Mouse (Mus musculus): Measurements from ENCODE around the gene Abcf1. TPM values are rescaled to one million over a fixed set of nuclear protein-coding genes. Genes with fewer than 3 reads are reported as not detected.
"Not testable (repeated sequence)": the region's sequence is repeated elsewhere in the genome, so short reads cannot be mapped to it uniquely, and the experiment has no call there.

Gene Abcf1
- total and polyA plus RNA-seq, 2 experiments from 2014 or later = 47.7 to 94.5 TPM

DNA sequence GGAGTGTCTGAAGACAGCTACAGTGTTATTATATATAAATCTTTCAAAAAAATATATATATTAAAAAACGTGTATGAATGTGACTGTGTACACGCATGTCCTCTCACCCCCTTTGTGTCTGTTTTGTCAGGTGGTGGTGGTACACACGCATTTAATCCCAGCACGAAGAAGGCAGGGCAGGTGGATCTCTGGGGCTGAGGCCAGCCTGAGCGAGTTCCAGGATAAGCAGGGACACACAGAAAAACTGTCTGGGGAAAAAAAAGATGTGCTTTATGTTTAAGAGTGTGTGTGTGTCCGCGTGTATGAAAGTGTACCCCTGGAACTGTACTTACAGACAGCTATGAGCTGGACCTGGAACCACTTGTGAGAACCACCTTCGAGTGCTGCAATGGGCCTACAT, 14.9 kb downstream of the Abcf1 start:
- no peak for TF ChIP-seq CTCF (IDR thresholded peaks at IDR 0.05; ENCODE audit: low read depth)
- WGBS = 75% methylated on average over 8 of the region's 8 CpGs
- Histone ChIP-seq H3K36me3 (ENCODE audit: insufficient read depth, low read length) (peaks cover 37% of the 10 kb centered on the region), H3K9ac (replicated peaks; ENCODE audit: low read length) (no peak overlapping the region), H3K4me3 (ENCODE audit: low read length) (no peak overlapping the region), H3K27ac (no peak overlapping the region), H3K4me2 (ENCODE audit: low read depth, low read length) (no peak overlapping the region), H3K4me1 (ENCODE audit: insufficient read depth, low read length) (no peaks in the 10 kb centered on the region), H3K27me3 (ENCODE audit: insufficient read depth, low read length) (no peaks in the 10 kb centered on the region), H3K9me3 (ENCODE audit: low read length) (no peaks in the 10 kb centered on the region)
- ATAC-seq (no peak), DNase-seq (ENCODE audit: low spot score) (no peak)

DNA sequence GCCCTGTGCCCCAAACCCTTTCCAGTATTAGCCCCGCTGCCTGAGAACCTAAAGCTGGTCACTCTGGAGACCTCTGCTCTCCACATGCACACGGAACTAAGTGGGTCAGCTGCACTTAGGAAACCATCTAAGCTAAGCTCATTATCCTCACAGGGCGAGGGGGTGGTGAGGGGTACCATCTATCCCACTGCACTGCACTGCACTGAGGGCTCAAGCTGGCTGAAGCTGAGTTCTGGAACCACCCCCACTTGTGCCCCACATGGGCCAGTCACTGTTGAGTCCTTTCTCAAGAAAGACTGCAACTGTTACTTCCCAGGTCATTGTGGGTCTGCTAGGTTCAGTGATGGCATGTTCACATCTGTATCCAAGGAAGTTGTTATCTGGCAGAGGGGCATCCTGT, 17.0 kb downstream of the Abcf1 start:
- not testable (repeated sequence) for H3K9ac ChIP-seq (replicated peaks; ENCODE audit: low read length); H3K27ac ChIP-seq; H3K4me3 ChIP-seq (ENCODE audit: low read length); H3K9me3 ChIP-seq (ENCODE audit: low read length); DNase-seq (ENCODE audit: low spot score); H3K4me1 ChIP-seq (ENCODE audit: insufficient read depth, low read length); H3K4me2 ChIP-seq (ENCODE audit: low read depth, low read length); H3K27me3 ChIP-seq (ENCODE audit: insufficient read depth, low read length)
- 71% methylated on average over 2 of the region's 3 CpGs for WGBS
- ATAC-seq = 0 out of 2 replicates have a peak, but pooled peaks have one; percentile 41
- H3K36me3 ChIP-seq (ENCODE audit: insufficient read depth, low read length) = peaks cover 16% of the 10 kb centered on the region

DNA sequence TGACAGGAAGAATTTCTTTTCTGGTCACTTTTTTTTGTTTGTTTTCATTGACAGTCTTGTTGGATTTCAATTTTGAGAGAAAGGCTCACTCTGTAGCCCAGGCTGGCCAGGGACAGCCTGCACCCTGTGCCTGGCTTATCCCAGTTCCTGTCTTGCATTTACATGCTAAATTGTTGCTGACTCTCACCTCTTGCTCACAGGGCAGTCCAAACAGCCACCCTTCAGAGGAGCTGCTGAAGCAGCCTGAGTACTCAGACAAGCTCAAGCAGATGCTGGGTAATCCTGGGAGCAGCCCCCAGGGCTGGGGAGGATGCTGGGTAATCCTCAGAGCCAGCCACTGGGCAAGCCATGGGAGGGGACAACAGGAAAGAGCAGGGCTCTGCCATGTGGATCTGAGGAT, 18.6 kb downstream of the Abcf1 start:
- not testable (repeated sequence) for H3K27ac ChIP-seq; DNase-seq (ENCODE audit: low spot score); ATAC-seq; H3K4me1 ChIP-seq (ENCODE audit: insufficient read depth, low read length); H3K9me3 ChIP-seq (ENCODE audit: low read length); H3K4me3 ChIP-seq (ENCODE audit: low read length); H3K9ac ChIP-seq (replicated peaks; ENCODE audit: low read length); H3K36me3 ChIP-seq (ENCODE audit: insufficient read depth, low read length); H3K4me2 ChIP-seq (ENCODE audit: low read depth, low read length); H3K27me3 ChIP-seq (ENCODE audit: insufficient read depth, low read length)

DNA sequence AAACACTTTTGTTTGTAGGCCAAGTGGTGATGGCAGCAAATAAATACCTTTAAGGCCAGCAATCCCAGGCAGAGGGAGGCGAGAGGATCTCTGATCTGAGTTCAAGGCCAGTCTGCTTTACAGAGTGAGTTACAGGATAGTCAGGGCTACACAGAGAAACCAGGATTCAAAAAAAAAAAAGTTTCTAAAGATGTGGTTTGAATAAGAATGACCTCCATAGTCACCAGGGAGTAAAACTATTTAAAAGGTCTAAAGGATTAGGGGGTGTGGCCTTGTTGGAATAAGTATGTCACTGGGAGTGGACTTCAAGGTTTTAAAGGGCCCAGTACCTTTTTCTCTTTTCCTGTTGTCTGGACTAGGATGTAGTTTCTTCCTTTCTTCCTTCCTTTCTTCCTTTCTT, 29.6 kb downstream of the Abcf1 start:
- Histone ChIP-seq H3K36me3 (ENCODE audit: insufficient read depth, low read length) (no peaks in the 10 kb centered on the region), H3K4me1 (ENCODE audit: insufficient read depth, low read length) (no peaks in the 10 kb centered on the region), H3K27me3 (ENCODE audit: insufficient read depth, low read length) (no peaks in the 10 kb centered on the region), H3K27ac (no peak overlapping the region), H3K9me3 (ENCODE audit: low read length) (no peaks in the 10 kb centered on the region), H3K9ac (replicated peaks; ENCODE audit: low read length) (no peak overlapping the region), H3K4me2 (ENCODE audit: low read depth, low read length) (no peak overlapping the region), H3K4me3 (ENCODE audit: low read length) (no peak overlapping the region)
- TF ChIP-seq CTCF (IDR thresholded peaks at IDR 0.05; ENCODE audit: low read depth) = no peak
- ATAC-seq = no peak
- 69% methylated on average over 1 of the region's 1 CpGs for WGBS
- no peak for DNase-seq (ENCODE audit: low spot score)

DNA sequence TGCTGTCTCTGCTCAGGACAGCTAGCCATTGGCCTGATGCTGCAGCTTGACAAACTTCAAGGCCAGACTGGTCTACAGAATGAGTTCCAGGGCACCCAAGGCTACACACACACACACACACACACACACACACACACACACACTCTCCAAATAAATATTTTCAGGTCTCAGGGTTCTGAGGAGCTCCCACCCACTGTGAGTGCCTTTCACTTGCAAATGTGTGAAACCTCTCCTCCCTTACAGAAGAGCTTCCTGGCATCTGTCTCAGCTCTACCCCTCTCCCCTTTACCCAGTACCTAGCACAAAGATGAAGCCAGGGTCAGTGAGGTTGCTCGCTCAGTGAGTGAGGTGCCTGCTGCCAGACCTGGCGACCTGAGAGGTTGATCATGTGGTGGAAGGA, 30.5 kb downstream of the Abcf1 start:
- Histone ChIP-seq H3K4me3 (ENCODE audit: low read length) (no peak overlapping the region), H3K27ac (no peak overlapping the region), H3K36me3 (ENCODE audit: insufficient read depth, low read length) (no peaks in the 10 kb centered on the region), H3K27me3 (ENCODE audit: insufficient read depth, low read length) (no peaks in the 10 kb centered on the region), H3K9me3 (ENCODE audit: low read length) (no peaks in the 10 kb centered on the region), H3K4me2 (ENCODE audit: low read depth, low read length) (no peak overlapping the region), H3K9ac (replicated peaks; ENCODE audit: low read length) (no peak overlapping the region), H3K4me1 (ENCODE audit: insufficient read depth, low read length) (no peaks in the 10 kb centered on the region)
- no peak for TF ChIP-seq CTCF (IDR thresholded peaks at IDR 0.05; ENCODE audit: low read depth)
- ATAC-seq (no peak), DNase-seq (ENCODE audit: low spot score) (no peak)
- 56% methylated on average over 2 of the region's 2 CpGs for WGBS

DNA sequence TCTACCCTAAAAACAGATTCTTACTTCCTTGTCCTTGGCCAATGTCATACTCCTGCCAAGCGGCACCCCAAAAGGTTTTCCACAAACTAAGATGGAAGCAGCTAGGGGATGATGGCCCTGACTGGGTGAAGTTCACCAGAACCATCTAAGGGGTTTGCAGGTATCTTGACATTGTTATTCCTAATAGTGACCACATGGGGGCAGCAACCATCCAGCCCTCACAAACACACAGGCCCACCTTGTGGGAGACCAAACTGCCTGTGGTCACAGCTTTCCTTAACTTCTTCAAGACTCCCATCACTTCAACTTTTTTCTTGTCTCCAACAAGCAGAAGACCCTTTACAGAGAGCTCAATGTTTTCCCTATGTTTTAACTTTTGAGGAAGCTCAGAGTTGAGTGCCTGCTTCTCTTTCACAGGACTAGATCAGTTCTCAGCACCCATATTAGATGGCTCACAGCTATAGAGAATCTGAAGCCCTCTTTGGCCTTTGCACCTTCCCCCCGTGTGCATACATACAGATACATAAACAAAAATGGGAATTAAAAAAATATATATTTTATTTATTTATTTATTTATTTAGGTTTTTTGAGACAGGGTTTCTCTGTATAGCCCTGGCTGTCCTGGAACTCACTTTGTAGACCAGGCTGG, 31.7 kb downstream of the Abcf1 start:
- DNase-seq (ENCODE audit: low spot score) (peak; percentile 72), ATAC-seq (peak; percentile 78)
- Histone ChIP-seq H3K36me3 (ENCODE audit: insufficient read depth, low read length) (no peaks in the 10 kb centered on the region), H3K27ac (no peak overlapping the region), H3K4me2 (ENCODE audit: low read depth, low read length) (no peak overlapping the region), H3K9ac (replicated peaks; ENCODE audit: low read length) (no peak overlapping the region), H3K4me1 (ENCODE audit: insufficient read depth, low read length) (no peaks in the 10 kb centered on the region), H3K27me3 (ENCODE audit: insufficient read depth, low read length) (no peaks in the 10 kb centered on the region), H3K4me3 (ENCODE audit: low read length) (no peak overlapping the region), H3K9me3 (ENCODE audit: low read length) (no peaks in the 10 kb centered on the region)
- WGBS = 51% methylated on average over 2 of the region's 2 CpGs
- peak; percentile 87 for TF ChIP-seq CTCF (IDR thresholded peaks at IDR 0.05; ENCODE audit: low read depth)

DNA sequence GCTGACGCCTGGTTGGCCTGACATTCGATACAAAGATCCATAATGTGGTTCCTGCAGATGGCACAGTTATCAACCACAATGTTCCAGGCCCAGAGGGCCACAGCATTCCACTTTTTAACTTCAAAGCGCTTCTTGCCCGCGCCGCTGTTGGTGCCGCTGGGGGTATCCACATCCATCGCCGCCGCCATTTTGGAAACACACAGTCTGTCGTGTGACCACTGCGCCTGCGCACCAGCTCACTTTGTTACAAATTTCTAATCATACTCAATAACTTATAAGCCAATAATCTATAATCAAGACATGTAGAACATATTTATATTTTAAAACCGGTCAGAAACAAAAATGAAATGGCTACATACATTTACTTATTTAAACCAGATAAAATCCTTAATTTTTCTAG, 33.8 kb downstream of the Abcf1 start:
- not testable (repeated sequence) for H3K4me2 ChIP-seq (ENCODE audit: low read depth, low read length); DNase-seq (ENCODE audit: low spot score); H3K4me3 ChIP-seq (ENCODE audit: low read length); H3K9ac ChIP-seq (replicated peaks; ENCODE audit: low read length); H3K9me3 ChIP-seq (ENCODE audit: low read length); H3K4me1 ChIP-seq (ENCODE audit: insufficient read depth, low read length); H3K27me3 ChIP-seq (ENCODE audit: insufficient read depth, low read length); H3K36me3 ChIP-seq (ENCODE audit: insufficient read depth, low read length); H3K27ac ChIP-seq; ATAC-seq
- 89% methylated on average over 14 of the region's 14 CpGs for WGBS

Measured in hindbrain, postnatal 0 days (tissue).